In the genomic region with DNA sequence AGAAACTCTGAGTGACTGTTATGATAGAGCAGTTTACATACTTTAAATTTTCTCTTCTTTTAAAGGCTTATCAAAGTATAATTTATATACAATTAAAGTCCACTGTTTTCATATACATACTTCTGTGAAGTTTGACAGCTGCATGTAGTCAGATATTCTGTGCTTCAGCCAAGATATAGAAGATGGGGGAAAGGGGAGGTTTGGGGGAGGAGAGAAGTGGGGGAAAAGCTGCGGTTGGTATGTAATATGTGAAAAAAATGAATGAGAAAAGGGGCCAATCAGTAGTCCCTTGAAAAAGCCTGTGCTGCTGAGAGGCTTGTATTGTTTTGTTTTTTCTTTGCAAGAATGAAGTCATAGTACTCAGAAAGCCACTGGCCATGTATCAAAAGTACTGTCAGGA, we compare ENCODE assay signal across 17 mouse cellular contexts.
"Had no signal": no experiment of that assay in that cellular context is flagged by ENCODE, and none has a peak within 500 bp of the region (broad histone marks: within the 10 kb centered on the region; RNA-seq: fewer than 3 reads in every experiment).

No protein-coding gene starts in this region.

- H3K27ac ChIP-seq: hindbrain, embryonic 12.5 days; limb, embryonic 10.5 days; liver, embryonic 15.5 days; lung, embryonic 15.5 days; macrophage; midbrain, embryonic 15.5 days; neural tube, embryonic 12.5 days had no signal

- DNase-seq: kidney, adult 8-10 months; right cerebral cortex, postnatal 4 days; spleen, adult 18-20 months; thymus, adult 18-20 months; thymus, postnatal 14 days had no signal

- ATAC-seq: hindbrain, embryonic 16.5 days; inflammation-experienced regulatory T-cells, adult 6 months; midbrain, embryonic 15.5 days had no signal

- H3K9me3 ChIP-seq: hindbrain, embryonic 12.5 days; limb, embryonic 10.5 days; liver, embryonic 15.5 days; lung, embryonic 15.5 days; midbrain, embryonic 15.5 days; neural tube, embryonic 12.5 days had no signal

- H3K36me3 ChIP-seq: midbrain, embryonic 15.5 days had no signal

- H3K4me3 ChIP-seq: hindbrain, embryonic 12.5 days; limb, embryonic 10.5 days; liver, embryonic 15.5 days; lung, embryonic 15.5 days; megakaryocyte, embryonic 14.5 days; midbrain, embryonic 15.5 days; neural tube, embryonic 12.5 days had no signal

- H3K4me2 ChIP-seq: hindbrain, embryonic 12.5 days; liver, embryonic 11.5 days; liver, embryonic 15.5 days; lung, embryonic 15.5 days; midbrain, embryonic 11.5 days; midbrain, embryonic 15.5 days; neural tube, embryonic 12.5 days had no signal

- H3K9ac ChIP-seq: hindbrain, embryonic 12.5 days; liver, embryonic 15.5 days; lung, embryonic 15.5 days; midbrain, embryonic 15.5 days; neural tube, embryonic 12.5 days had no signal

- H3K27me3 ChIP-seq: hindbrain, embryonic 12.5 days; liver, embryonic 15.5 days; lung, embryonic 15.5 days; megakaryocyte, embryonic 14.5 days; midbrain, embryonic 15.5 days; neural tube, embryonic 12.5 days had no signal

- H3K4me1 ChIP-seq: hindbrain, embryonic 12.5 days; limb, embryonic 10.5 days; liver, embryonic 15.5 days; lung, embryonic 15.5 days; midbrain, embryonic 15.5 days; neural tube, embryonic 12.5 days had no signal
